Mouse (Mus musculus) layer of hippocampus, adult 2 months (tissue): ENCODE results near the gene Numbl. TPM values are rescaled to one million over a fixed set of nuclear protein-coding genes. Genes with fewer than 3 reads are reported as not detected.
A peak's percentile ranks its signal among the peaks of the same experiment; 100 is the strongest.

ENCODE experiments used
- DNase-seq, 2 experiments: peaks; one replicate each; pipeline ENCODE4 v3.0.0; 2022; ENCODE audit warnings: low spot score in 2 of 2
- H3K27ac ChIP-seq: fragments of 200-600 bp; 2 replicates; pipeline ENCODE4 v1.8.1; 2022
- H3K4me3 ChIP-seq: fragments of 200-600 bp; 2 replicates; pipeline ENCODE4 v1.8.1; 2022; ENCODE audit warnings: mild to moderate bottlenecking
- CTCF ChIP-seq: fragments of 200-600 bp; conservative IDR thresholded peaks from 2 replicates; pipeline ENCODE4 v1.8.1; 2022; ENCODE audit warnings: antibody characterized with exemption, mild to moderate bottlenecking, moderate library complexity
- total RNA-seq, 2 experiments: library from RNA; stranded (reverse); gene quantifications; 2 replicates each; pipeline ENCODE4 v1.2.3; 2021

Gene Numbl
- total RNA-seq, 2 experiments from 2014 or later = 135 to 148 TPM

DNA sequence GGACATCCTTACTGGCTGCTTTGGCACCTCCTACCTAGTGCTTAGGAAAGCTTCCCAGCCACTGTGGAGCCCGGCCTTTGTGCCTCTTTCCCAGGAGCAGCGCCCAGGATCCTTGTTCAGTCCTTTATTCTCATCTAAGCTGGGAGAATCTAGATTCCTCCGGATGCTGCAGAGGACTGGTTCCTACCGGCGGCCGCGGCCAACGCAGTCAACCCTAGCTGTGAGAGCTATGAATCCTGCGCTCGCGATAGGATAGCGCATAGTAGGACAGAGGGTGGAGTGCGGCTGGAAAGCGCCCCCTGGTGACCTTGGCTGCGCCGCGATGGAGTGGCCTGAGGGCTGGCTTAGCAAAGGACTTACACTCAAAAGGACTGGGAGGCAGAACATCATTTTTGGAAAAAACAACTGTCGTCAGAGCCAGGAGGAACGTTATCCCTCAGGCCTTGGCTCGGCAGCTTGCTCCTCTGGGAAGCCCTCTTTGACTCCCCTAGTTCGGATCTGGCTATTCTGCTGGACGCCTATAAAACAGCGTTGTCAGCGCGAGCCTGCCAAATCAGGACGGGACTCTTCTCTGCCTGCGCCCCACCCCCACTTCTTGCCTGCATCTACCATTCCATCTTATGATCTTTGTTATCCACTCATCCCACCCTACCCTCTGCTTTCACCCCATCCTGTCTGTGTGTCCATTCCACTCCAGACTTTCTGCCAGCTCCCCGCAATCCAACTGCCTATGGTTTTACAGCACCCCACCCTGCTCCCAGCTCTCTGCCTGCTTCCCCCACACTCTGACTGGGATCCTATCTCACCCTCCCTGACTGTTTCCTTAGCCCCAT, 26.8 kb downstream of the Numbl start:
- no peak for DNase-seq
- Histone ChIP-seq H3K4me3 (no peak overlapping the region), H3K27ac (no peak overlapping the region)
- TF ChIP-seq CTCF = peak; percentile 66

DNA sequence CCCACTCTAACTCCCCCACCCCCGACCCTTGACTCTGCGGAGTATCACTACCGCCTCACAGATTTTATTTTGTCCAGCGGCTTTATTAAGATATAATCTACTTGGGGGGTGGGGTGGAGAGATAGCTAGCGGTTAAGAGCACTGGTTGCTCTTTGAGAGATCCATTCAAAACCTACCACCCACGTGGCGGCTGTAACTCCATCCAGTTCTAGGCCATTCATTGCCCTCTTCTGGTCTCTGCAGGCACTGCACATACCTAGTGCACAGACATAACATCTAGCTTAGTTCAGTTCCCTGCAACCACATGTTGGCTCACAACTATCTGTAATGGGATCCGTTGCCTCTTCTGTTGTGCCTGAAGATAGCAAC, 27.4 kb downstream of the Numbl start:
- H3K4me3 ChIP-seq = no peak overlapping the region

DNA sequence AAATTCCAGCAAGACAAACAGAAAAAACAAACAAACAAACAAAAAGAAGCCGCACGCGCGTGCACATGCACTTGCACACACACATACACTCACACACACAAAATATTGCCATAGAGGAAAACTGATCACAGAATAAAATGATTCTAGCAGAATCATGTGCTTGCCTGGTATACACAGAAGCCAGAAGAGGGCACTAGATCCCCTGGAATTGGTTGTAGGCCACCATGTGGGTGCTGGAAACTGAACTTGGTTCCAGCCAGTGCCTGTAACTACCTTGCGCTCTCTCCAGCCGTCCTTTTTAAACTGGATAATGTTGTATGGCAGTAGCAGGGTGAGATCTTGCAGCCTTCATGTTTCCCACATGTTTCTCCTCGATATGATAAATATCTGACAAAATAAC, 30.5 kb downstream of the Numbl start:
- H3K4me3 ChIP-seq = no peak overlapping the region
- TF ChIP-seq CTCF = peak; percentile 20; the same call in 1 of the 2 replicates

More for the DNA sequence above, 27.4 kb downstream of the Numbl start:
- peak in 1 of 2 experiments; percentile 58 for DNase-seq
- H3K27ac ChIP-seq = no peak overlapping the region
- TF ChIP-seq CTCF = peak; percentile 83

DNA sequence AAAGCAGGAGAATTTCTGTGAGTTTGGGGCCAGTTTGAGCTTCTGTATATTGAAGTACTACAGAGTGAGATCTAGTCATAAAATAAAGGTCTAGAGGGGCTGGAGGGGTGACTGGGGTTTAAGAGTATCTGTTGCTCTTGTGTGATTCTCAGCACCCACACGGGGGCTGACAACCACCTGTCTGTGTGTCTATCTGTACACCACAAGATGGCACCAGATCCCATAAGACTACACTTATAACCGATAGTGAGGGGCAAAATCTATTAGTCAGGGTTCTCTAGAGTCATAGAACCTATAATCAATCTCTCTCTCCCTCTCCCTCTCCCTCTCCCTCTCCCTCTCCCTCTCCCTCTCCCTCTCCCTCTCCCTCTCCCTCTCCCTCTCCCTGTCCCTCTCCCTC, 32.3 kb downstream of the Numbl start:
- H3K27ac ChIP-seq = no peak overlapping the region
- H3K4me3 ChIP-seq = no peak overlapping the region
- TF ChIP-seq CTCF = peak; percentile 33
- no peak for DNase-seq

More for the DNA sequence above, 30.5 kb downstream of the Numbl start:
- no peak overlapping the region for H3K27ac ChIP-seq
- DNase-seq = no peak

DNA sequence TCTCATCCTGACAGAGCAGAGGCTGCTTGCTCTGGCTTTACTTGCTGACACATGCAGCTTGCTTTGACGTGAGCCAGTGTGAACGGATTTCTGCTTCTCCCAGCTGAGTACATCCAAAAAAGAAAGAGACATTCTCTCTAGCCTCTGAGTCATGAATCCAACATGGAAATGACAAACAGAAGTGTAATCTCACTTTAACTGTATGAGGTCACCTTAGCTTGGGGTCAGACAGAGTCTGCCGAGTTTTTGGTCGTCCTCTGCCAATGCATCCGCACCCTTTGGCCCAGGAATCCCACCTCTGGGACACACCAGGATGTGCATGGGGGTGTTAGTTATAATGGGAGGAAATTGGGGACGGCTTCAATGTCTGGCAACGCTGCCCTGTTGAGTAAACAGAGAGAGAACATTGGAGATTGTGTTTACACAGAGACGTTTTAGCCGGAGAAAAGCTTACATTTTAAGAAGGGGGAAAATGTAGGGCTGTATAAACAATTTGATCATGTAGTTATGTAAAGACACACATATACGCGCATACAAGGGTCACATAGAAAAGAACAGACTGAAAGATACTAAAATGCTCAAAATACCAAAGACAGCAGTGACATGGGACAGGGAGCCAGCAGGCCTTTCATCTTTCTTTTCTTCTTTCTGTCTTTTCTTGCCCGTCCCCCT, 33.7 kb downstream of the Numbl start:
- Histone ChIP-seq H3K27ac (peak overlapping the region; percentile 55; the same call in 1 of the 2 replicates), H3K4me3 (no peak overlapping the region)
- TF ChIP-seq CTCF = no peak
- DNase-seq = no peak

DNA sequence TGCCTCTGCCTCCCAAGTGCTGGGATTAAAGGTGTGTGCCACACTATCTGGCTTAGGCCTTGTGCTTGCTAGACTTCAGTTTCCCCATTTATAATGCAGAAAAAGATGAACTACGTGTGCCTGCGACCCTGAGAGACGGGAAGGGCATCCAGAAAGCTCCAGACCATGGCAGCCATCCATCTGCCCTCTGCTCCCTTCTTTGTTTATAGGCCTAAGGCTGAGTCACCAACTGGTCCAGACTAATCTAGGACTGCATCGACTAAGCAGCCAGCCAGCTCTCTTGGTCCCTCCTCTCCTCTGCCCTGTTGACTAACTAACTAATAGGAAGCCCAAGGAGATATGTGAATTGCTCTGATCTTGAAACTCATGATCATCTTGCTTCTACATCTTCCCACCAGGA, 37.7 kb downstream of the Numbl start:
- no peak for TF ChIP-seq CTCF
- no peak overlapping the region for H3K4me3 ChIP-seq
- H3K27ac ChIP-seq = no peak overlapping the region
- DNase-seq = no peak

DNA sequence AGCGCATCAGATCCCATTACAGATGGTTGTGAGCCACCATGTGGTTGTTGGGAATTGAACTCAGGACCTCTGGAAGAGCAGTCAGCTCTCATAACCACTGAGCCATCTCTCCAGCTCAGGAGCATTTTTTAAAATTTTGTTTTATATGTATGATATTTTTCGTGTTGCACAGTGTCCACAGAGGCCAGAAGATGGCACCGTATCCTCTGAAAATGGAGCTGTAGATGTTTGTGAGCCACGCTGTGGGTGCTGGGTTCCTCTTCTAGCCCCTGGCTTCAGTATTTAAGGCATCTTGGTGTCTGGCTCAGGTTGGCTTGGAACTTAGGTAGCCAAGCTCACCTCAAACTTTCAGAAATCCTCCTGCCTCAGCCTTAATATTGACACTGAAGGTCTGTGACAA, 38.3 kb downstream of the Numbl start:
- peak; percentile 18 for TF ChIP-seq CTCF
- no peak for DNase-seq

DNA sequence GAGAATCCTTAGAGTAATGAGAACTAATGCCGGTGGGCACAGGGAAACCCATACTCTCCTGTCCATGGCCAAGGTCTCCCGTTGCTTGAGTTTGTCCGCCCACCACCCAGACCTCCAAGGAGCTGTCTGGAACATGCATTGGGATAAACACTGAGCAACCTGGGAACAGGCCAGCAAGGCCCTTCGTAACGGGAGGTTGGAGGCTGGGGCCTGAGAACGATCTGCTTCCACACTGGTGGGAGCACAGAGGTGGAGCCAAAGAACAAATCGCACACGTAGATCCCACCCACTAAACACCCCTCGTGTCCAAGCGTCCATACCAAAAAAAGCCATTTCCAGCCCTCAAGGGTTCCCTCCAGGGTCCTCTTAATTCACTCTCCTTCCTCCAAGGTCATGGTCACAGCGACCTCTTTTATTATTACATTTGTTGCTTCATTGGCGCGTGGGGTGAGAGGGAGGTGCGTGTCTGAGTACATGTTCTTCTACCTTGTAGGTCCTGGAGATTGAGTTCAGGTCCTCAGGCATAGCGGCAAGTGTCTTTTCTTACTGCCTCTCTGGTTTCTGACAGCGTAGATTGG, 39.9 kb downstream of the Numbl start:
- no peak overlapping the region for H3K4me3 ChIP-seq
- TF ChIP-seq CTCF = no peak
- DNase-seq = no peak
- H3K27ac ChIP-seq = no peak overlapping the region

More for the DNA sequence above, 38.3 kb downstream of the Numbl start:
- H3K4me3 ChIP-seq = no peak overlapping the region
- no peak overlapping the region for H3K27ac ChIP-seq

DNA sequence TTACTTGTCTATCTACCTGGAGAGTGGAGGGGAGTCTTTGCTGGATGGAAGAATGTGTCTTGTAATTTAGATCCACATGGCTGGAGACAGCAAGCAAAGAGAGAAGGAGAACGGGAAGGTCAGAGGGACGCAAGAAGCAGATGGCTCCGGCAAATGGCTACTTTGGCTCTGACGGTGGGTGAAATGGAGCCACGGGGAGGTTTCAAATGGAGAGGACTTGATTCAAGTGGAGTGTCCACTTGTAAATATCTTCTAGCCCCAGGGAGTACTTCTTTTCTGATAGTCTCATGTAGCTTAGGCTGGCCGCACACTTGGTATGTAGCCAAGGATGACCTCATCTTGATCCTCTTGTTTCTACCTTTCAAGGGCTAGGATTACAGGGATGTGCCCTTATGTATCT, 40.6 kb downstream of the Numbl start:
- Histone ChIP-seq H3K27ac (no peak overlapping the region), H3K4me3 (no peak overlapping the region)
- DNase-seq = no peak
- no peak for TF ChIP-seq CTCF

DNA sequence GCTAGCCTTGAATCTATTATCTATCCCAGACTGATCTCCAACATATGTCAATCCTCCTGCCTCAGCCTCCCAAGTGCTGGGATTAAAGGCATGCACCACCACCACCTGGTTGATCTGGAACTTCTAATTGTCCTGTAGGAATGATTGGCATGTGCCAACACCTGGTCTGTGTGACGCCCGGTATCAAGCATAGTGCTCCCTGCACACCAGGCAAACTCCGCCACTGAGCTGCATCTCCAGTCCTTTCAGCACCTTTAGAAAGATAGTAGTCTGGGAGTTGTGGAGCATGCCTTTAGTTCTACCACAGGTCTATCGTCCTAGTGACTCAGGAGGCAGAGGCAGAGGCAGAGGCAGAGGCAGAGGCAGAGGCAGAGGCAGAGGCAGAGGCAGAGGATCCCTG, 42.1 kb downstream of the Numbl start:
- no peak for DNase-seq
- Histone ChIP-seq H3K27ac (no peak overlapping the region), H3K4me3 (no peak overlapping the region)
- no peak for TF ChIP-seq CTCF

DNA sequence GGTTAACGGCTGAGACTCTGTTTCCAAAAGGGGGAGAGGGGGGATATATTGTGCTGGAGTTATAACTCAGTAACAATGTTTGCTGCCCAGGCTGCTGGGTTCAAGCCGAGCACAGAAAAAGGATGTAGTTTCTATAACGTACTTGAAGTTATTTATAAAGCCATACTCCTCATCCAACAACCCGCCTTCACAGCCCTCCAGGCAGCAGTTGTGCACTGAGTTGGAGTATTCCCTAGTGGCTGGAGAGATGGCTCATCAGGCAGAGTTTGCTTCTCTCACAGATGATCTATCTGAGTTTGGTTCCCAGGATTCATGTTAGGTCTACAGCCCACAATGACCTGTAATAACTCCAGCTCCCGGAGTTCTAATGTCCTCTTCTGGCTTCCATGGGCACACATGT, 42.6 kb downstream of the Numbl start:
- DNase-seq = no peak
- no peak for TF ChIP-seq CTCF
- H3K4me3 ChIP-seq = no peak overlapping the region
- no peak overlapping the region for H3K27ac ChIP-seq

DNA sequence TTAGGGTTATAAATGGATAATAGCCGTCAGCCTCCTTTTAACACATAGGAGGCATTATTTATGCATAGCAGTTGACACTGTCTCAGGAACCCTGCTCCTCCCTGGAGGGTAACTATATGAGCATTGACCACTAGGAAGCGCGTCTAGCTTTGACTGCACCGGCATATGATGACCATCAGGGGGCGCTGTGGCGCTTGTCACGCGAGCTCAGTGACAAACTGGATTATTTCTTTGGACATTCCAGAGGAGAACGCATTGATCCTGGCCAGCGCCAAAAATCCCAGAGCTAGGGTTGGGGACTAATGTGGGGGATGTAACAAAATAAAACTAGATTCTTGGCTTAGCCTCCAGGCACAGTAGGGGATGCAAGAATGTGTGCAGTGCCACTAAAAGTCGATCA, 43.9 kb downstream of the Numbl start:
- H3K4me3 ChIP-seq = no peak overlapping the region
- peak; percentile 53 to 83 for DNase-seq
- H3K27ac ChIP-seq = no peak overlapping the region
- TF ChIP-seq CTCF = peak; percentile 100

DNA sequence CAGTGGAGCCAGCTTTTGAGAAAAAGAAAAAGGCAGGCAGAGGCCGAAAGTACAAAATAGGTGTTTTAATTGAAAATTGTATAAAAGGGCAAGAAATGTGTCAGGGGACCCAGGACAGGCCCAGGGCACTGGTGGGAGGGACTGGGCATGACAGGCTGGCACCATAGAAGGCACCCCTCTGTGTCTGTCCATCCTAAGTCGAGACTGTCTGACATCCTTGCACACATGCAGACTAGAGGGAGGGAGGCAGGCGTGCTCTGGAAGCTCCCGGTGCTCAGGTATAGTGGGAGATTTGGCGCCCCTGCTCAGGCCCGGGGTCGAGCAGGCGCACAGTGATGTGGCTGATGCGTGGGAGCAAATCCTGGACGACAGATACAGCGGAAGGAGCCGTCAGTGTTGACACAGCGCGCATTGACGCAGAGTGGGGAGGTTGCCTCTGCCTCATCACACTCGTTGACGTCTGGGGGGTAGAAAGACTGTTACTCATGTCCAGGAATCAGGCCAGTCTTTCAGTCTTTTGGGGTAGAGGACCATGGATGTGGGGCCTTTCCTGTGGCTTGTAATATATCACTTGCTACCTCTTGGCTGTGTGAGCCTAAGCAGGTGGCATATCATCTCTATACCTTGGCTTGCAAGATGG, 47.0 kb downstream of the Numbl start:
- H3K4me3 ChIP-seq = no peak overlapping the region
- no peak for TF ChIP-seq CTCF
- no peak overlapping the region for H3K27ac ChIP-seq
- no peak for DNase-seq
